Mouse (Mus musculus) inflammation-experienced regulatory T-cells, adult 6 months (primary cell): ENCODE data around the gene Gm37240. TPM values are rescaled to one million over a fixed set of nuclear protein-coding genes. Genes with fewer than 3 reads are reported as not detected.

Experiments used
- ATAC-seq: one replicate; pipeline ENCODE4 v1.8.0; 2017
- polyA plus RNA-seq, 3 experiments: library from polyadenylated mRNA; unstranded; fragments of 100-300 nt; shearing (Covaris generic); gene quantifications; one replicate each; pipeline ENCODE4 v1.2.1; 2017

The Gm37240 gene
- polyA plus RNA-seq, 3 experiments from 2014 or later = 0.74 to 4.1 (median 0.98) TPM

GRCm38 (mm10) chr3:85564603-85565002 is 322.7 kb downstream of the Gm37240 start:
- no peak for ATAC-seq

- no peak for ATAC-seq
These were observed 333.5 kb downstream of the Gm37240 start for GRCm38 (mm10) chr3:85553731-85554277.

GRCm38 (mm10) chr3:85551352-85551751 is 336.0 kb downstream of the Gm37240 start:
- ATAC-seq = no peak

GRCm38 (mm10) chr3:85550312-85550711 is 337.0 kb downstream of the Gm37240 start:
- no peak for ATAC-seq

GRCm38 (mm10) chr3:85543652-85544051 is 343.7 kb downstream of the Gm37240 start:
- ATAC-seq = no peak

- no peak for ATAC-seq
These were observed 344.6 kb downstream of the Gm37240 start for GRCm38 (mm10) chr3:85542765-85543164.

GRCm38 (mm10) chr3:85535621-85536520 is 351.4 kb downstream of the Gm37240 start:
- ATAC-seq = no peak

- ATAC-seq = no peak
These were observed 352.3 kb downstream of the Gm37240 start for GRCm38 (mm10) chr3:85535042-85535441.

- no peak for ATAC-seq
These were observed 354.9 kb downstream of the Gm37240 start for GRCm38 (mm10) chr3:85532376-85532775.

- ATAC-seq = no peak
These were observed 356.6 kb downstream of the Gm37240 start for GRCm38 (mm10) chr3:85530601-85531161.

- ATAC-seq = no peak
These were observed 365.9 kb downstream of the Gm37240 start for GRCm38 (mm10) chr3:85521311-85521907.

- no peak for ATAC-seq
These were observed 368.6 kb downstream of the Gm37240 start for GRCm38 (mm10) chr3:85518668-85519067.

GRCm38 (mm10) chr3:85518072-85518471 is 369.2 kb downstream of the Gm37240 start:
- ATAC-seq = no peak

GRCm38 (mm10) chr3:85516739-85517396 is 370.4 kb downstream of the Gm37240 start:
- no peak for ATAC-seq

- ATAC-seq = no peak
These were observed 372.6 kb downstream of the Gm37240 start for GRCm38 (mm10) chr3:85514700-85515099.

GRCm38 (mm10) chr3:85508717-85509279 is 378.5 kb downstream of the Gm37240 start:
- no peak for ATAC-seq

GRCm38 (mm10) chr3:85500096-85500495 is 387.2 kb downstream of the Gm37240 start:
- no peak for ATAC-seq

GRCm38 (mm10) chr3:85496146-85496545 is 391.2 kb downstream of the Gm37240 start:
- no peak for ATAC-seq

GRCm38 (mm10) chr3:85493796-85494195 is 393.5 kb downstream of the Gm37240 start:
- no peak for ATAC-seq

- ATAC-seq = no peak
These were observed 397.1 kb downstream of the Gm37240 start for GRCm38 (mm10) chr3:85490204-85490603.

- no peak for ATAC-seq
These were observed 399.9 kb downstream of the Gm37240 start for GRCm38 (mm10) chr3:85487379-85487778.

- ATAC-seq = no peak
These were observed 401.7 kb downstream of the Gm37240 start for GRCm38 (mm10) chr3:85485536-85486190.
